Mouse (Mus musculus): ENCODE data around the gene Car3.

GRCm38 (mm10) chr3:14907271-14907670 lies 44.0 kb downstream of the Car3 start:
- TF ChIP-seq CTCF (IDR thresholded peaks at IDR 0.05; ENCODE audit: low read depth, low read length): no peak
- no peak for TF ChIP-seq POLR2A (IDR thresholded peaks at IDR 0.05; ENCODE audit: insufficient read depth, low read length)
- TF ChIP-seq EP300 (IDR thresholded peaks at IDR 0.05; ENCODE audit: insufficient read depth, low read depth, low read length): no peak

Data from ES-Bruce4 (cell line).